Mouse (Mus musculus) left cerebral cortex, postnatal 4 days (tissue): Measurements from ENCODE around the gene Nhsl1. TPM values are rescaled to one million over a fixed set of nuclear protein-coding genes. Genes with fewer than 3 reads are reported as not detected.

ENCODE experiments used
- DNase-seq: peaks from one replicate; pipeline ENCODE4 v3.0.0-alpha.2; 2022
- intact Hi-C: fragments of 180-260 bp; cut with DNase I; formaldehyde crosslinking; loops from one replicate; pipeline ENCODE4 v1.15.1; 2025
- total RNA-seq, 2 experiments: library from RNA; stranded (reverse); gene quantifications; 2 replicates each; pipeline ENCODE4 v1.2.3; 2021

Gene Nhsl1
- total RNA-seq, 2 experiments from 2014 or later: 27.5 to 27.9 TPM

GRCm38 (mm10) chr10:18479285-18479684, 160.5 kb downstream of the Nhsl1 start:
- intact Hi-C loops: no loop called here
- DNase-seq: no peak

DNA sequence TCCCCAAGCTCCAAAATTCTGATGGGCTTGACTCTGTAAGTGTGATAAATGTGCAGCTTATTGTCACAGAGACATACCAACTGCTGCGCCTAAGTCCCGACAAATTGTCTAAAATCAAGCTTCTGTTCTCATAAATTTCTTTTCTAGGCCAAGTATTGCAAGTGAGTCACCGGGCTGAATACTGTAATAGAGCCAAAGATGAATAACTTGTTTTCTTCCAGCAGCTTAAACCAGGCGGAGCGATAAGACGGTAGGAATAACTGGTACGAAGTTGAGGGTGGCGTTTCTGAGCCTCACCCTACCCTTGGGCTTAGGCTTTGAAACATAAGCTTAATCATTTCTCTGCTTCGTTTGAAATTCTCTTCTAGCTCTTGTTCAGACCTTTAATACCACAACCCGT, 162.1 kb downstream of the Nhsl1 start:
- intact Hi-C loops: no loop called here
- no peak for DNase-seq

DNA sequence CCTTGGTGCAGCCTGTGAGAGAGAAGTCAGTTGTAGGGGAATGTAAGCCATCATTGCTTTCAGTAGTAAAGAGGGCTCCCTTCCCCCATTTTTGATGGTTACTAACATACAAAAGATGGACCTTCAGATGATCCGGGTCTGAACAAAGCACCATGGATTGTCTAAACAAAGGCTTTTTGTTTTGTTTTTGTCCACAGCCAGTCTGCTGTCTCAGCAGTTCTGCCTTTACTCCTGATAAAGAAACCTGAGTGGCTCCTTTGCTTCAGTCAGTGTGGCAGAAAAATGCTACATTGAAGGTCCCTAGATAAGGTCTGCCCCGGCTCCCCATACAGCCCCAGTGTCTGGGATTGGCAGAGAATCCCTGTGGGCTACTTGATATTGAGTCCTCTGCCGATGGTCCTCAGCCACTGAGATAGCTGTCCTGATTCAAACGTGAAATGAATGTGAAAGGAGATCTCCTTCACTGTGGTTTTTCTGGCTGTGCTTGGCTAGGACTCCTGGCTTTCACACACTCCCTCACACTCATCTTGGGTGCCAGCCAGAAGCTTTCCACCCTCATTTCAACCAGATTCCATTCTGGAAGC, 163.9 kb downstream of the Nhsl1 start:
- intact Hi-C loops: no loop called here
- peak; percentile 71 for DNase-seq

DNA sequence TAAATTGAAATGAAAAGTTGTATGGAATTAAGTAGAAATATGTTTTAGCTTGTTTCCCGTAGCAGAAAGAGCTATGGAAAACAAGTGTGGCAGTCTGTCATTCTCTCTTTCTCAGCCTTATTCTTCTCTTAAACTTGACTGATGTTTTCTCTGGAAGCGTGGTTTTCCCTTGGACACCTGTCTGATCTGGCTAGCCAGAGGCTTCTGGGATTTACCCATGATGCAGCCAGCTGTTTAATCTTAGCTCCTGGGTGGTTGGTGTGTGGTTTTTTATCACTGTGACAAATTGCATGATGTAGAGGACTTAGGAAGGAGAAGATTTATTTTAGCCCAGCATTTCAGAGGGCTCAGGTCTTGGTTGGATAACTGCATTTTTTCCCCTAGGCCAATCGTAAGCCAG, 164.9 kb downstream of the Nhsl1 start:
- intact Hi-C loops: no loop called here
- DNase-seq: no peak

DNA sequence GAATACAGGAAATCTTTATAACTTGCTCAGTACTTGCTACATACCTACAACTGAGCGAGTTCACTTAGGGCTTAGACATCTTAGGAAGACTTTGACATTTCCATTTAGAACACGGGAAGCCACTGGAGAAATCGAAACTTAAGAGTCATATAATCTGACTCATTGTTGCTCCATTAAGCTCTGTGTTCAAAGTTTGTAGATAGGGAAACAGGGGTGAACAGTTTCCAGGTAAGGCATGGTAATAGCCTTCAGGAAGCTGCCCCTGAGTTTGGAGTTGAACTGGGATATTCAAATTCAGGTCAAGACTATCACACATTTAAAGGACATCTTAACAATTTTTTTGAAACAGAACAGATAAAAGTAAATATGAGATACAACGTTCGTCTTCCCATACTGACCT, 165.9 kb downstream of the Nhsl1 start:
- intact Hi-C loops: no loop called here
- DNase-seq: no peak

DNA sequence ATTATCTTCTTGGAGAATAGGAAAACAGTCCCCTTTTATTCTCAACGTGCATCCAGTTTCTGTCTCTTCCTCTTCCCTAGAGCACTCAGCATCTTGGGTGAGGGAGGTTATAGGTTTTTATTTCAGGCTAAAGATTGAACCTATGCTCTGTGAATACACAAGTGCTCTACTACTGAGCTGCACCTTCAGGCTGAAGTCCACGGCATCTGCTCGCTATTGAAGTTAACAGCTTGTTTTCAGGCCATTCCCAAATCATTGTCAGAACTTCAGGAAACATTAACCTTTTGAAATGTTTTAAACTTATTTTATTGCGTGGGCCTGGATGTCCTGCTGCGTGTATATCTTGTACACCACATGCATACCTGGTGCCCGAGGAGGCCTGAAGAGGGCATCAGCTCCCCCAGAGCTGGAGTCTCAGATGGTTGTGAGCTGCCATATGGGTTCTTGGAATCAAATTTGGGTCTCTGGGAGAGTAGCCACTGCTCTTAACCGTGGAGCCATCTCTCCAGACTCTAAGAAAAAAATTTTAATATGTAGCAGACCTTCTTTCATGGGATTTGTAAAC, 169.5 kb downstream of the Nhsl1 start:
- intact Hi-C loops: no loop called here
- no peak for DNase-seq

DNA sequence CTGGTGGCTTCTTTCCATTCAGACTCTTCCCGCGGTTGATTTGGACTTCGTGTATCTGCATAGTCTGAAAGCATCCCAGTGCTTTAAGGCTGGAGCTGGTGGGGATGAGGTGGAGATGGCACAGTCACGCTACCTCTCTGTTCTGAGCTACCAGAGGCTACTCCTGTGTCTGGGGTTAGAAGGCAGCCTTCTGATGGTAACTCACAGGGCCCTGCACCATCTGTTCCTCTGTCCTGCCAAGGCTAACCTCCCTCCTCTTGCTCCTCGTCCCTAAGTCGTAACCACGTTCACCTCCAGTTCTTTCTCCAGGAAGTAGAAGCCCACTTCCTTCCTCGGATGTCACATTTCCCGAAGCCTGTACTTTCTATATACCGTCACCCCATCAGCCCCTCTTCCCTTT, 171.2 kb downstream of the Nhsl1 start:
- intact Hi-C loops: no loop called here
- DNase-seq: no peak

DNA sequence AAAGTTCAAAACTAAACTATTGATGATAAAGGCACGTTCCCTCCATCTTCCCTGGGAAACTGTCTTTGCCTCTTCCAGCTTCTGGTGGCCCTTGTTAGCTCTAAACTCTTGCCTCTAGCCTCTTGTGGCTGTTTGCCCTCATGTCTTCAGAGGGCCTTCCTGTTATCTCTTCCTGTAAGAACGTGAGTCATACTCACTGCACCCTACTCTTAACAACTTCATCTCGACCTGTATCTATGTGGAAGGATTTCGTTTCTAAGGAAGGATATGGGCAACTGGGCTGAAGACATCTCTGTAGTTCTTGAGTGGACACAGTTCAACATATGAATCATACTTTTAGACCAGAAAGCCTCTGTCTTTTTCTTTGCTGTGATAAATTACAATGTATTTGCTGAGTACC, 173.2 kb downstream of the Nhsl1 start:
- DNase-seq: no peak
- intact Hi-C loops: no loop called here

GRCm38 (mm10) chr10:18493010-18493894, 174.5 kb downstream of the Nhsl1 start:
- intact Hi-C loops: no loop called here
- DNase-seq: no peak

DNA sequence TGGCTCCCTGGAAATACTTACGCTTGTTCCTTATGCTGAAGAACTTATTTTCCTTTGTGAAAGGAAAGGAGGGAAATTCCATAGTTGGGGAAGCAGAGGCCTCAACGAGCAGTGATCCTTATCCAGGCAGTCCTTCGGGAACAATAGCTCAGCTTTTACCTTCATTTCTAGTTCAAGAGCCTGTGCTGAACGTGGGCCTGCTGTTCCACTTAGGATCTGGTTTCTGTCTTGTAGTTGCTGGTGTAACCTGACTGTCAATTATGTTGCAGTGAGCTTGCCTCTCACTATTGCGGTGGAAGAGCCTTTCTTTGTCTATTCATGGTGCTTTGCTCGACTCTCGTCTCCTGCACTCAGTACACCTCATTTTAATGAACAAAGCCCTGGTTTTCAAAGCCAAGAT, 175.5 kb downstream of the Nhsl1 start:
- intact Hi-C loops: no loop called here
- no peak for DNase-seq

DNA sequence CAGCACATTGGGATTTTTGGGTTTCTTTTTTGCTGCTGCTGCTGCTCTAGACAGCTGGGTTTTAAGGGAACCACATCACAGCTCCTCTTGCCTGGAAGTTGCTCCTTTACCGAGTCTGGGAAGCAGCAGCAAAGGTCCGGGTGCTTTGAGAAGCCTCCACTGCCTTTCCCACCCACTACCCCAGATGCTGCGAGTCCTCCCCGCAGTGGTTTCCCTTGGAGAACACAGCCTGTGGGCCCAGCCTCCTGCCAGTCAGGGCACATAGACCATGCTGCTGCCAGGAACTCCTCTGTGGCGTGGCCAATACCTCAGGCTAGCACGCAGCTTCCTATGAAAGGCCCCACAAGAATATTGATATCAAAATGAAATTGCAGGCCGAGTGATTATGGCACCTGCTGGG, 178.3 kb downstream of the Nhsl1 start:
- intact Hi-C loops: no loop called here
- no peak for DNase-seq

- no peak for DNase-seq
- intact Hi-C loops: no loop called here
Observed at GRCm38 (mm10) chr10:18501997-18502396, 183.2 kb downstream of the Nhsl1 start.

GRCm38 (mm10) chr10:18505690-18506089, 186.9 kb downstream of the Nhsl1 start:
- no peak for DNase-seq
- intact Hi-C loops: no loop called here

DNA sequence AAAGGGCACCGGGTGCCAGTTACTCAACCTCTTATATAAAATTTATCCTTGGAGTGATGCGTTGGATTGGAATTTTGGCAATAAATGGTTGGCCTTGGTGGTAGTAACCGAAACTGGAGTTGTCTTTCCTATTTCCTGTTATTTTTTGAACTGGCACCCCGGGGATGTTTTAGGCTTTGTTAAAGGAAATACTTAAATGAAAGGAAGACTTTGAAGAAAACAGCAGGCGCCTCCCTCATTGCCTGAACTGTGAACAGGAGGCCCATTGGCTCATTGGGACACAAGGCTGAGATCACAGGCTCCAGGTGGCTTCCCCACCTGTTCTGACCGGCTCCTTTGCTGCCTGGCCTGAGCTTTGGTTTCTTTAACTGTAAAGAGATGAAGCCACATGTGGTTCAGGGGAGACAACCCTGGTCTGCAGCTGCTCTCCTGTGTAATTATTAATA, 187.7 kb downstream of the Nhsl1 start:
- intact Hi-C loops: no loop called here
- no peak for DNase-seq

DNA sequence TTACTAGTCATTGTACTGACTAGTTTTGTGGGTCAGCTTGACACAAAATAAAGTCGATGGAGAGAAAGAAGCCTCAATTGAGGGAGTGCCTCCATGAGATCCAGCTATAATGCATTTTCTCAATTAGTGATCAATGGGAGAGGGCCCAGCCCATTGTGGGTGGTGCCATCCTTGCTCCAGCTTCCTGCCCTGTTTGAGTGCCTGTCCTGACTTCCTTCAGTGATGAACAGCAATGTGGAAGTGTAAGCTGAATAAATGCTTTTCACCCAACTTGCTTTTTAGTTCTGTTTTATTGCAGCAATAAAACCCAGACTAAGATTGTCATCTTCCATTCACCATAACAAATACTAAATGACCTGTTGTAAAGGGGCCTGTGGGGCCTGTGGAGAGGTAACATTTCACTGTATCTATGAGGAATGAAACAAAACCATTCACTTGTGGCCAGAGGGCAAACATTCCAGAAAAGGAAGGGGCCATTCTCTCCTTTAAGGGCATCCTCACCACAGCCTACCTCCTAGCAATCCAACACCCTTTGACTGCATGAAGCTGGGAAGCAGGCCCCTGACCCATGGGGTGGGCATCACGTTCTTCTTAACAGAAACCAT, 189.2 kb downstream of the Nhsl1 start:
- no peak for DNase-seq
- intact Hi-C loops: no loop called here

DNA sequence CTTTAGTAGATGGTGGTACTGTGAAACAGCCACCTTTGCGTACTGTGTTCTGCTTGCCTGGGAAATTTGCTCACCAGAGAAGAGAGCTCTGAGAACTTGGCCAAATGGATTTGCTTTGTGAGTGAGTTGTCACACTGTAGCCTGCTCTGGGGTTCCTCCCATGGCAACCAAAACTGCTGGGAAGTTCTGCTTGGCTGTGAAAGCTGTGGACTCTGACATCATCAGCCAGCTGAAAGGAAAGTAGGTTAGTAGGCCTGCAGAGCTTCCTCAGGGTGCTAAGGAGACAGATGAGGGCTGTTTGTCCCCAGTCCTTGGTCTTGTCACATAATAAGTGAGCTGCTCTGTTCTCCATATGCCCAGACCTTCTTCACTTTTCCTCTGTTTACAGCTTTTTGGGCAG, 189.8 kb downstream of the Nhsl1 start:
- intact Hi-C loops: no loop called here
- peak; percentile 36 for DNase-seq

DNA sequence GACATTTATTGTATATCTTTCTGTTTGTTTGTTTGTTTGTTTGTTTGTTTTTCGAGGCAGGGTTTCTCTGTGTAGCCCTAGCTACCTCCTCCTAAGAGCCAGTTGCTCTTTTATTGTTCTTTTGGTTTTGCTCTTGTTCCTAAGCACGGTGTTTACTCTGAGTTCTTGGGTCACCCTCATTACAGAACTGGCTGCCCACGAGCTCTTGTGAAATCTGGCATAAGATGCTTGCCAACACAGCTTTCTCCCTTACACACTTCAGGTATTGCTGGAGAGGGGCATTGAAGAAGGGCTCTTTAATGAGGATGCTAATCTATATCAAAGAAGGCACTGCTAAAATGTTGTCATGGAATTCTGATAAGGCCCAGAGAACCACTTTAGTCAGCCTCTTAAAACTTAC, 191.9 kb downstream of the Nhsl1 start:
- intact Hi-C loops: loop anchor here (5.0 kb wide), 1 partner anchor 38 kb away; no protein-coding TSS in a partner anchor
- DNase-seq: no peak

DNA sequence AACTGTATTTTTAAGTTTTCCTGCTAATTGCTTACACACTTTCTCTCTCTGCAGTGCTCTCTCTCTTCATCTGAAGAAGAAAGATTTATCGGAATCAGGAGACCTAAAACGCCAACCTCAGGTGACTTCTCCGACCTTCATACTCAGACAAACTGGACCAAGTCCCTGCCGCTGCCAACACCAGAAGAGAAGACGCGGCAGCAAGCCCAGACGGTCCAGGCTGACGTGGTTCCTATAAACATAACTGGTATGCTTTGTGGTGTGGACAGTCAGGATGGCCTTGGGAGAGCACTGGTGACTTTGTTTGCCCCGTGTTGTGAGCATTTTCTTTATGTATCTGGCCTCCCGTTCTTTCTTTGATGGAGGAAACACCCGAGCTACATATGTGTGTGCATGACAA, 192.7 kb downstream of the Nhsl1 start:
- intact Hi-C loops: loop anchor here (5.0 kb wide), 1 partner anchor 39 kb away; no protein-coding TSS in a partner anchor
- no peak for DNase-seq

DNA sequence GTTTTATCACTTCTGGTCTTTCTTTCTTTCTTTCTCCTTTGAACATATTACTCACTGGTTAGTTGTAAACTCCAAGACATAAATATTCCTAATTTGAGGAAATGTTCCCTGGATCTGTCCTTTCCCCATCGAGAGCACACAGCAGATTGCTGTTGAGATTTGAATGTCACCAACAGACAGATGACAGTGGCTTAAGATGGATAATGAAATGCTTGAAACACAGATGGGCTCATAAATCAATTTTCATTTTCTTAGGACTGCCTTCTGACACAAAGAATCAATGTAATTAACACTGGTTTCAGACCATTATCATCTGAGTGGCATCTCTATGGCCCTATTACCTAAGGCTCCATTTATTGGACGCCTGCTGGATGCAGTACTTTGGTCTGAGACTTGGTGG, 203.8 kb downstream of the Nhsl1 start:
- DNase-seq: no peak
- intact Hi-C loops: no loop called here

- intact Hi-C loops: loop anchor here (5.0 kb wide), 2 partner anchors 73 to 133 kb away; no protein-coding TSS in a partner anchor
- no peak for DNase-seq
Observed at GRCm38 (mm10) chr10:18525311-18525710, 206.5 kb downstream of the Nhsl1 start.

DNA sequence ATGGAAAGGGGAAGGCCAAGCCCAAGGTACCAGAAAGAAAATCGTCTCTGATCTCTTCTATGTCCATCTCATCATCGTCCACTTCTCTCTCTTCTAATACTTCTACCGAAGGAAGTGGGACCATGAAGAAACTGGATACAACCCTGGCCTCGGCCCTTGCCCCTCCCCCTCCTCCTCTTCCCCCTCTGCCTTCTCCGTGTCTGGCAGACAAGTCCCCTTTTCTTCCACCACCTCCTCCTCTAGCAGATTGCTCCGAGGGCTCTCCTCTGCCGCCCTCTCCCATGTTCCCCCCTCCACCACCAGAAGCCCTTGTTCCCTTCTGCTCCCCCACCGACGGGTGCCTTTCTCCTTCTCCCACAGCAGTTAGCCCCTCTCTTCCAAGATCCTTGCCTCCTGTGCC, 206.9 kb downstream of the Nhsl1 start:
- intact Hi-C loops: loop anchor here (5.0 kb wide), 2 partner anchors 73 to 133 kb away; no protein-coding TSS in a partner anchor
- DNase-seq: peak; percentile 68
